Mouse (Mus musculus): ENCODE measurements at regions not wholly inside any gene's neighbourhood (a gene's known extent, or its start where the extent isn't known, plus 50 kb on each side); places are given as distances from the start of the nearest gene placed in this dataset.

DNA sequence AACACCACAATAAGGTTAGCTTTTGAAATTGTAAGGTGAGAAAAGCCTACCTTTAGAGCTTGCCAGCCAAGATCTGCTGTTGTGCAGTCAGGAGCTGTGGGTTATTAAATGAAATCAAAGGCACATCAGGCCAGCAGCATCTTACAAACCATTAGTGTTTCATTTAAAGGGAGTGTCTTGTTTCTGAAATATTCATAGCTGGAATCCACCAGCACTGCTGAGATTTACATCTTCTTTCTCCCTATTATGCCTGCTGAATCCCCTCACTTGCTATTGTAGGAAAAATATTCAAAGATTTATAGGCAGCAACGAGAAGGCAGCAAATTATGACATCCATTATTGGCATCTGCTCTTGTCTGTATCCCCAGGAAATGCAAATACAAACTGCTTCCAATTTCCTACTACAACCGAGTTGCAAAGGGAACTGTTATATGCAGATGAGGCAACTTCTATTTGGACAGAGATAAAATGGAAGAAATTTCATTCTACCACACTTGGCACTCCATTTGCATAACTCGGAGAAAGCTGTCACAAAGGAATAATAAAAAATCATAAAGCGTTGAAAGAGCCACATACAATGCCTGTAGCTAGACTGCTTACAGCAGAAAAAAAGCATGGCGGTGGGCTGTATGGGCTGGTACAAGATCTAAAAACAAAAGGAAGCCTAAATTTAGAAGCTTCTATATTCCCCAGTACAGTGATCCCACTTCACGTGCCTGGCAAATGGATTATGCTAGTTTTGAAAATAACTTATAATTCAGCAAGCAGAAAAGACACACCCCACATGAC, 60.3 kb upstream of the Prkd1 start:
- no peak for DNase-seq (ENCODE audit: low read depth, low spot score)

DNA sequence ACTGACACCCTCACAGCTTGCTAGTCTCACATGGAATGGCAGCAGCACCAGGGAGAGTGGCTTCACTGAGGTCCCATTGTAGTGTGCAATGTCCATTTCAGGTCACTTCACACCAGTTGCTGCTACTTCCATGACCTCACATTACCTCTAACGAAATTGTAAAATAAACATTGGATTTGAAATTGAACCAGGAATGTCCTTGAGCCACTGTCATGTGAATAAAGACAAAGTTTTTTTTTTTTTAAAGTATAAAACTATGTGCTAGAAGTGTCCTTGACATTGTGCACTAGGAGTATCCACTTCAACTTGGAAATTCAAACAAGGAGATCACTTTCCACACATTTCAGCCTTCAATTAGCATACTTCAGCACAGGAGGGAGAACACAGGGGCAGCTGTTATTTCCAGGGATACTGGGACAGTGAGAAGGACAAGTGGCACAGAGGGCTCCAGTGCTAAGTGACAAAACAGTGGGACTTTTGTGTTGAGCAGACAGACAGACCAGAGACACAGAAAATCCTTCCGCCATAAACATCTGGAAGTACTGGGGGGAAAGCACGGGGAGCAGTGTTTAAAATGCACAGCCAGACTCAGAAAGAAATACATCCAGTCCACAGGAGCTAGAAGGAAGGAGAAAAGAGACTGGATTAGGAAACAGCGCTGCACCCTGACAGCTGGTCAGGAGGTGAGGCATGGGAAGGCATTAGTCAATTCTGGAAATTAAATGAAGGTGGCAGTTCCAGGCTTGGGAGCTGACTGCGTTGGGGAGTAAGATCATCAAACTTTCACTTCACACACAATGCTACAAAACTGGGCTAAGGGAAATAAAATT, 49.9 kb upstream of the Prkd1 start:
- DNase-seq (ENCODE audit: low read depth, low spot score) = no peak

All from retina, adult 2 months (tissue).